Mouse (Mus musculus): ENCODE measurements around the gene Ankmy1. TPM values are rescaled to one million over a fixed set of nuclear protein-coding genes. Genes with fewer than 3 reads are reported as not detected.

Gene Ankmy1
- polyA plus RNA-seq, 1 experiment from 2014 or later, result 1.1 TPM

DNA sequence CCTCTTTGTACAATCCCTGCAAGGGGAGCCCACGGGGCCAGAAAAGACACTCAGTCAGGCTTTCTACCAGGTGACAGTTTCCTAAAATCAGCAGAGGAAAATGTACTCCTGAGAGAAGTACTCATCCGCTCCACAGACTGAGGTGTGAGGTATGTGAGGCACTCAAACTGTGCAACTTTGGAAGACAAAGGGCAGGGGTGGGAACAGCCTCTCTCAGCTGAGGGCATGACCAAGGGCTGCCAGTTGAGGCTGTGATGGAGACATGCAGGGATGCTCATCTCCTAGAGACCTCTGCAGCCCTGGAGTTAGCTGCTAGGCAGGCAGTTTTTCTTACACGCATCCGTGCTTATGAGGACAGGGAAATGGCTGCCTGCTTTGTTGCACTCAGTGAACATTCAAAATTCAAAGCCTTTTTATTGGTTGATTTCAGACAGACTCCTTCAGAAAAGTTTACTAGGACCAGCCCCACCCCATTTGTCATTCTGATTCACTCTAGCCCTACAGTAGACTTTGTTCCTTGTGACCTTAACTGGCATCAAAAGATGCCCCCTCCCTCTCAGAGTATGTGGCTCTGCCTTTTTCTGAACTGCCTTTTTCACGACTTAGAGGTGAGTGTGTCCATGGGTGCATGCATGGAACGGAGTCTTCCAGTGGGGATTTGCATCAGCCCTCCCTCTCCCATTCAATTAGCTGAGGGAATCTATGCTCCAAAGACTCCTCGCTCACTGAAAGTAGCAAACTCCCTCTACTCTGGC, 13.6 kb downstream of the Ankmy1 start:
- Histone ChIP-seq H3K27me3 (ENCODE audit: control insufficient read depth, insufficient read depth, low read length) (no peaks in the 10 kb centered on the region), H3K36me3 (ENCODE audit: control insufficient read depth, insufficient read depth, low read length) (no peaks in the 10 kb centered on the region), H3K4me1 (ENCODE audit: control insufficient read depth, insufficient read depth, low read length) (no peaks in the 10 kb centered on the region), H3K4me2 (replicated peaks; ENCODE audit: low read depth, low read length) (no peak overlapping the region), H3K4me3 (ENCODE audit: low read length) (no peak overlapping the region), H3K9me3 (ENCODE audit: control insufficient read depth, low read length) (no peaks in the 10 kb centered on the region), H3K9ac (ENCODE audit: low read depth, low read length) (no peak overlapping the region), H3K27ac (ENCODE audit: low read depth, low read length) (no peak overlapping the region)
- whole genome bisulfite sequencing, result 77% methylated on average over 7 of the region's 7 CpGs
- ATAC-seq (ENCODE audit: low FRiP score, low TSS enrichment), result no peak

DNA sequence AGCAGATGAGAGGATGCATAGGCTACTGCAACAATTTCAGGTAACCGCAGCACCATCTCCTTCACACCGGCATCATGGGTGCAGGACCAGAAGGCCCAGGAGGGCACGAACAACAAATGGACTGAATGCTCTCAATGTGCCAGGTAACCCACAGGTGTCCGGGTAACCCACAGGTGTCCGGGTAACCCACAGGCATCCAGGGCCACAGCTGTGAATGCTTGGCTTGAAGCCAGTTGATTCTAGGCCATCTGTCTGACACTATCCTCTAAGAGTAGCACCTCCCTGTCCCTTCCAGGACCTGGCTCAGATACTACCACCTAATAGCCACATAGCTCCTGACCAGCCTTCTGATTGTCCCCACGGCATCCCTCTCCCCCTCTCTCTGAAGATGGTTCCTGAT, 20.7 kb downstream of the Ankmy1 start:
- Histone ChIP-seq H3K9me3 (ENCODE audit: control insufficient read depth, low read length) (no peaks in the 10 kb centered on the region), H3K36me3 (ENCODE audit: control insufficient read depth, insufficient read depth, low read length) (no peaks in the 10 kb centered on the region), H3K27me3 (ENCODE audit: control insufficient read depth, insufficient read depth, low read length) (0 out of 2 replicates have a peak, but pooled peaks cover 2% of the 10 kb centered on the region), H3K9ac (ENCODE audit: low read depth, low read length) (no peak overlapping the region), H3K27ac (ENCODE audit: low read depth, low read length) (no peak overlapping the region), H3K4me2 (replicated peaks; ENCODE audit: low read depth, low read length) (no peak overlapping the region), H3K4me3 (ENCODE audit: low read length) (no peak overlapping the region), H3K4me1 (ENCODE audit: control insufficient read depth, insufficient read depth, low read length) (0 out of 2 replicates have a peak, but pooled peaks cover 3% of the 10 kb centered on the region)
- WGBS, result 94% methylated on average over 6 of the region's 6 CpGs
- no peak for ATAC-seq (ENCODE audit: low FRiP score, low TSS enrichment)

DNA sequence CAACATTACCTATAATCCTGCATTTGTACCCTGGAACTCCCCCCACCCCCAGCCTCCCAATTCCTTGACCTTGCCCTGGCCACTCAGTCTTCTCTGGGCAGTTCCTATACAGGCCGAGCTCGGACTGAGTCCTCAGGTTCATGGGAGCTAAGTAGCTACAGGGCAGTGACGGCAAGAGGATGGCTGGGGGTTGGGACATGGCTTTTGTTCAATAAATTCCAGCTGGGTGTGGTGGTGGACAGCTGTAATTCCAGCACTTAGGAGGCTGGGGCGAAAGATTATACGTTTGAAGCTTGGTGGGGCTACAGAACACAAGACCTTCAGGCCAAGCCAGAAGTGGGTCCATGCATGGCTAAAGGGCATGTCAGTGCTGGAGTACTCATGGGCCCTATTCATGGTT, 22.6 kb downstream of the Ankmy1 start:
- ATAC-seq (ENCODE audit: low FRiP score, low TSS enrichment), result no peak
- no peaks in the 10 kb centered on the region for H3K9me3 ChIP-seq (ENCODE audit: control insufficient read depth, low read length)
- no peaks in the 10 kb centered on the region for H3K36me3 ChIP-seq (ENCODE audit: control insufficient read depth, insufficient read depth, low read length)
- 0 out of 2 replicates have a peak, but pooled peaks cover 2% of the 10 kb centered on the region for H3K27me3 ChIP-seq (ENCODE audit: control insufficient read depth, insufficient read depth, low read length)
- 62% methylated on average over 5 of the region's 5 CpGs for WGBS
- no peak overlapping the region for H3K9ac ChIP-seq (ENCODE audit: low read depth, low read length)
- H3K27ac ChIP-seq (ENCODE audit: low read depth, low read length), result no peak overlapping the region
- peaks cover 3% of the 10 kb centered on the region; the same call in 1 of the 2 replicates for H3K4me1 ChIP-seq (ENCODE audit: control insufficient read depth, insufficient read depth, low read length)
- H3K4me2 ChIP-seq (replicated peaks; ENCODE audit: low read depth, low read length), result no peak overlapping the region
- H3K4me3 ChIP-seq (ENCODE audit: low read length), result no peak overlapping the region

- ATAC-seq (ENCODE audit: low FRiP score, low TSS enrichment), result no peak
- Histone ChIP-seq H3K36me3 (ENCODE audit: control insufficient read depth, insufficient read depth, low read length) (no peaks in the 10 kb centered on the region), H3K27ac (ENCODE audit: low read depth, low read length) (no peak overlapping the region), H3K4me1 (ENCODE audit: control insufficient read depth, insufficient read depth, low read length) (peaks cover 3% of the 10 kb centered on the region; the same call in 1 of the 2 replicates), H3K27me3 (ENCODE audit: control insufficient read depth, insufficient read depth, low read length) (0 out of 2 replicates have a peak, but pooled peaks cover 2% of the 10 kb centered on the region), H3K9me3 (ENCODE audit: control insufficient read depth, low read length) (no peaks in the 10 kb centered on the region), H3K4me2 (replicated peaks; ENCODE audit: low read depth, low read length) (no peak overlapping the region), H3K9ac (ENCODE audit: low read depth, low read length) (no peak overlapping the region), H3K4me3 (ENCODE audit: low read length) (no peak overlapping the region)
- WGBS, result 89% methylated on average over 12 of the region's 12 CpGs
Measured at GRCm38 (mm10) chr1:92879266-92879665, 23.4 kb downstream of the Ankmy1 start.

DNA sequence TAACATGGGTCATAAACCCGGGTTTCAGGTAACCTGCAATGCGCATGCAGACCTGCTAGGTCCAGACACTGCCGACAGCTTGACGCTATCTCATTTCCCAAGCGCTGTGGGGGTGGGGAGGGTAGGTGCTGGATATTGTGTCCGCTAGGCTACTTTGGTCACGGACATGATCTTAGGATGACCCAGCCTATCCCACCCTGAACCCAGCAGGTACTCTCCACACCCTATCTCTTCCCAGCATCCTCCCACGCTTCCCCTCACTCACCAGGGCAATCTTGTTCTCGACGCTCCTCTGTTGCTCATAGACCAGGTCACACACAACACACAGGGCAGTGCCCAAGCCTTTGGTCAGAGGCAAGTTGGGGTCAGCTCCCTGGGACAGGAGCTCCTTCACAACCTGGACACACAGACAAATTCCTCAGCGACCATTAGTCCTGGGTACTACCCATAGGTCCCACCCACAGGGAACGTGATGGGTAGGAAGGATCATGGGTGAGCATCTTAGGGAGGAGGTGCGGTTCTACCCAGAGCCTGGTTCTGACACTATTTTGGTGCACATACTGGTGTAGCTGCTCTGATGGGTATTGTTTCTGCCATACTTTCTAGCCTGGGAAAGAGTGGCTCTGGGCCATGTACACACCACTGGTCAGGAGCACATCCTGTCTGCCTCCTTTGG, 24.5 kb downstream of the Ankmy1 start:
- H3K36me3 ChIP-seq (ENCODE audit: control insufficient read depth, insufficient read depth, low read length), result no peaks in the 10 kb centered on the region
- H3K4me1 ChIP-seq (ENCODE audit: control insufficient read depth, insufficient read depth, low read length), result peaks cover 3% of the 10 kb centered on the region; the same call in 1 of the 2 replicates
- H3K4me2 ChIP-seq (replicated peaks; ENCODE audit: low read depth, low read length), result no peak overlapping the region
- no peaks in the 10 kb centered on the region for H3K9me3 ChIP-seq (ENCODE audit: control insufficient read depth, low read length)
- H3K9ac ChIP-seq (ENCODE audit: low read depth, low read length), result no peak overlapping the region
- ATAC-seq (ENCODE audit: low FRiP score, low TSS enrichment), result peak; percentile 59
- WGBS, result 50% methylated on average over 13 of the region's 13 CpGs
- 0 out of 2 replicates have a peak, but pooled peaks cover 2% of the 10 kb centered on the region for H3K27me3 ChIP-seq (ENCODE audit: control insufficient read depth, insufficient read depth, low read length)
- no peak overlapping the region for H3K27ac ChIP-seq (ENCODE audit: low read depth, low read length)
- H3K4me3 ChIP-seq (ENCODE audit: low read length), result no peak overlapping the region

DNA sequence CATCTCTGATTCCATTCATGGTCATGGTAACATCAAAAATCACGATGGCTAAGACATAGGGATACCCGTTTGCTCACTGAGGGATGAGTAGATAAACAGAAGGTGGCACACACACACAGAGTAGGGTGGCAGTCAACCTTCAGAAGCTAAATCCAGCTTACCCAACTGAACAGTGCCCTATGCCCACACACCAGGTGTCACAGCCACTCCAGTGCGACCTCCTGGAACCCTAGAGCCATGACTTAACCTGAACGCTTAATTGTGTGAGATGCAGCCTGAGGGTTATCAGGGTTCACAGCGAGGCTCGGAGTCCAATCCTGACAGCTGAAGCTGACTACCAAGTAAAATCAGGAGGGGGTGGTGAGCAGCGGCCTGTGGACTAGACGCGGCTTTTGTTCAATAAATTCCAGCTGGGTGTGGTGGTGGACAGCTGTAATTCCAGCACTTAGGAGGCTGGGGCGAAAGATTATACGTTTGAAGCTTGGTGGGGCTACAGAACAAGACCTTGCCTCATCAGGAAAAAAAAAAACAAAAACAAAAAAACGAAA, 25.2 kb downstream of the Ankmy1 start:
- no peak overlapping the region for H3K4me2 ChIP-seq (replicated peaks; ENCODE audit: low read depth, low read length)
- peak; percentile 21; the same call in 1 of the 2 replicates for ATAC-seq (ENCODE audit: low FRiP score, low TSS enrichment)
- WGBS, result 29% methylated on average over 12 of the region's 12 CpGs

DNA sequence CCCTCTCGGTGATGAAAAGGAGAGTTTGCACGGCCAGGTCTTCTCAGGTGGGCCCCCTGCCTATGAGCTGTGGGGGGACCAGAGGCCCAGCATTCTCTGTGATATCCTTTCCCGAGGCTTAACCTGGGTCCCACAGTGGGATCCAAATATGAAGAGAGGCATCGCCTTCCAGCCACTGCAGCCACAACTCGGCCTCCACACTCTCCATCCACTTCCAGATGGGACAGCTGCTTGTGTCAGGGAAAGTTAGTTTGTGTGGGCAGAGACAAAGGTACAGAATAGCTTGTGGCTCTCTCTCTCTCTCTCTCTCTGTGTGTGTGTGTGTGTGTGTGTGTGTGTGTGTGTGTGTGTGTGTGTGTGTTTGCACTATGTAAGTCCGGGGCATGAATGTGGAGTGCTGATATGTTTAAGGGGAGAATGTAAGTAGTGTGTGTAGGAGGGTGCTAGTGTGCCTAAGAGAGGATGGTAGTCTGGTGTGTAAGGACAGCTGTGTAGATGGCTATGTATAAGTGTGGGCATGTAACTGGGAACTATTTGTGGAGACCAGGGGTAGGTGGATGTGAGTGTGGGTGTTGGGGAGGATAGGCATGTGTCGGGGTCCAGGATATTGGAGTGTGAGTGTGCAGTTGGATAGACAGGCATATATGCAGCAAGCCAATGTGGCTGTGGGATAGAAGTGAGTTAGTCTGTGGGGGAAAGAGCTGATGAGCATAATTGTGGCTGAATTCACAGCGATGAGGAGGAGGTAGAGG, 27.2 kb downstream of the Ankmy1 start:
- H3K4me2 ChIP-seq (replicated peaks; ENCODE audit: low read depth, low read length), result no peak overlapping the region
- no peak overlapping the region for H3K9ac ChIP-seq (ENCODE audit: low read depth, low read length)
- no peak for ATAC-seq (ENCODE audit: low FRiP score, low TSS enrichment)
- no peaks in the 10 kb centered on the region for H3K27me3 ChIP-seq (ENCODE audit: control insufficient read depth, insufficient read depth, low read length)
- 91% methylated on average over 8 of the region's 8 CpGs for WGBS
- H3K36me3 ChIP-seq (ENCODE audit: control insufficient read depth, insufficient read depth, low read length), result no peaks in the 10 kb centered on the region
- H3K9me3 ChIP-seq (ENCODE audit: control insufficient read depth, low read length), result no peaks in the 10 kb centered on the region
- H3K4me3 ChIP-seq (ENCODE audit: low read length), result no peak overlapping the region
- H3K4me1 ChIP-seq (ENCODE audit: control insufficient read depth, insufficient read depth, low read length), result peaks cover 3% of the 10 kb centered on the region; the same call in 1 of the 2 replicates
- H3K27ac ChIP-seq (ENCODE audit: low read depth, low read length), result no peak overlapping the region

More for the DNA sequence above, 25.2 kb downstream of the Ankmy1 start:
- no peak overlapping the region for H3K27ac ChIP-seq (ENCODE audit: low read depth, low read length)
- peaks cover 3% of the 10 kb centered on the region; the same call in 1 of the 2 replicates for H3K4me1 ChIP-seq (ENCODE audit: control insufficient read depth, insufficient read depth, low read length)
- H3K36me3 ChIP-seq (ENCODE audit: control insufficient read depth, insufficient read depth, low read length), result no peaks in the 10 kb centered on the region
- H3K4me3 ChIP-seq (ENCODE audit: low read length), result no peak overlapping the region
- H3K9ac ChIP-seq (ENCODE audit: low read depth, low read length), result no peak overlapping the region
- 0 out of 2 replicates have a peak, but pooled peaks cover 2% of the 10 kb centered on the region for H3K27me3 ChIP-seq (ENCODE audit: control insufficient read depth, insufficient read depth, low read length)
- H3K9me3 ChIP-seq (ENCODE audit: control insufficient read depth, low read length), result no peaks in the 10 kb centered on the region

DNA sequence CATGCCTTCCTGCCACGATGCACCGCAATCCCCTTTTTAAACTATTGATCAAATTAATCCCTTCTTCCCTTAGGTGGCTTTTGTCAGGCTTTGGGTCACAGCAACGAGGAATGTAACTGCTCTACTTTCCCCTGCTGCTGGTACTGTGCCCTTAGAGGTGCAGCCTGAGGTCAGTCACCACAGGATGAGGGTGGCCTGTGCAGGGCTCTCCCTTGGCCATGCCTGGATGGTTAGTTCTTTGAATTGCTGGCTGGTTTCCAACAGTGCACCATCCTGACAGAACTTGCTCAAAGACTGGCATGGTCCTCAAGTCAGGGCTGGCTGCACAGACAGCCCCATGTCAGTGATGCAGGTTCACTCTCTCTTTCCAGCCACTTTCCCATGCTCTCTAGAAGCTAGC, 28.7 kb downstream of the Ankmy1 start:
- no peaks in the 10 kb centered on the region for H3K36me3 ChIP-seq (ENCODE audit: control insufficient read depth, insufficient read depth, low read length)
- H3K4me2 ChIP-seq (replicated peaks; ENCODE audit: low read depth, low read length), result no peak overlapping the region
- H3K4me1 ChIP-seq (ENCODE audit: control insufficient read depth, insufficient read depth, low read length), result peaks cover 3% of the 10 kb centered on the region; the same call in 1 of the 2 replicates
- H3K27me3 ChIP-seq (ENCODE audit: control insufficient read depth, insufficient read depth, low read length), result no peaks in the 10 kb centered on the region
- H3K27ac ChIP-seq (ENCODE audit: low read depth, low read length), result no peak overlapping the region
- 84% methylated on average over 3 of the region's 3 CpGs for WGBS
- no peaks in the 10 kb centered on the region for H3K9me3 ChIP-seq (ENCODE audit: control insufficient read depth, low read length)
- ATAC-seq (ENCODE audit: low FRiP score, low TSS enrichment), result no peak
- H3K4me3 ChIP-seq (ENCODE audit: low read length), result no peak overlapping the region
- no peak overlapping the region for H3K9ac ChIP-seq (ENCODE audit: low read depth, low read length)

Measured in kidney, embryonic 14.5 days (tissue).